Mouse (Mus musculus) ovary, postnatal 14 days (tissue): Measurements from ENCODE around the gene Sez6l.

Experiments
- DNase-seq: peaks from one replicate; pipeline ENCODE4 v3.0.0; 2022; ENCODE audit warnings: low spot score

Gene Sez6l

GRCm38 (mm10) chr5:112576993-112577670 lies at the start of gene Sez6l:
Gene Sez6l (minus strand): TSS chr5:112577185.
- DNase-seq = peak; percentile 26

DNA sequence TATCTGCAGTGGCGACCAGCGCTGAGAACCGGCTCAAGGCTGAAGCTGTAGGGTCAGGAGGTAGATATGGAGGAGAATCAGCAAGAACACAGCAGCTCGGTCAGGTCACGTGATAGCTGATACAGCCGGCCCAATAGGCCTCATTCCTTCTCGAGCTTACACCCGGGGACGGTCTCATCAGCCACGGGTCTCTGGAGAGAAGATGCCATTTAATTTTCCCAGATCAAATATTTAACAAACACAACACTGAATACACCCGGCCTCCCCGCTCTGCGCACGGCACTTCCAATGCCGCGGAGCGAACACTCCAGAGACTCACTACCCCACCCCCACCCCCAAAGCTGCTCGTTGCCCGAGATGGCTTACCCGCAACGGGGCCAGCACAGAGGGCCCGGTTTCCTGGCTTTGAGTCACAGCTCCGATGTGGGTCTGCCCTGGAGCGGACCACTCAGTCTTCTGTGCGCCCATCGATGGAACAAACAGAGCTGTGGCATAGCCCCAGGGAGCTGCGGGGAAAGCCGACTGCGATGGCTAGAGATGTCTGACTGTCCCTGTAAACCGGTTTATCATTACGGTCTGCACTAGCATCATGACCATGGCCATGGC lies 48.7 kb upstream of the Sez6l start:
- DNase-seq = no peak

- DNase-seq = no peak
Observed at GRCm38 (mm10) chr5:112622946-112623345, 46.0 kb upstream of the Sez6l start.

- no peak for DNase-seq
Observed at GRCm38 (mm10) chr5:112620256-112620655, 43.3 kb upstream of the Sez6l start.

DNA sequence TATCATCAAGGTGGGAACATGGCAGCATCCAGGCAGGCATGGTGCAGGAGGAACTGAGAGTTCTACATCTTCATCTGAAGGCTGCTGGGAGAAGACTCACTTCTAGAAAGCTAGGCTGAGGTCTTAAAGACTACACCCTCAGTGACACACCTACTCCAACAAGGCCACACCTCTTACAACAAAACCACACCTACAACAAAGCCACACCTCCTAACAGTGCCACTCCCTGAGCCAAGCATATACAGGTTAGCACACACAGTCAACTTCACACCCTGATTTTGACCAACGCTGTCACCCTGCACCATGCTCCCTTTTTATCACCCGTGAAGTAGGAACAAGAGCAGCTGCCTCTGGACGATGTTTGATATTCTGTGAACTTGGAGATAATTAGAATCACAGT lies 42.4 kb upstream of the Sez6l start:
- no peak for DNase-seq

DNA sequence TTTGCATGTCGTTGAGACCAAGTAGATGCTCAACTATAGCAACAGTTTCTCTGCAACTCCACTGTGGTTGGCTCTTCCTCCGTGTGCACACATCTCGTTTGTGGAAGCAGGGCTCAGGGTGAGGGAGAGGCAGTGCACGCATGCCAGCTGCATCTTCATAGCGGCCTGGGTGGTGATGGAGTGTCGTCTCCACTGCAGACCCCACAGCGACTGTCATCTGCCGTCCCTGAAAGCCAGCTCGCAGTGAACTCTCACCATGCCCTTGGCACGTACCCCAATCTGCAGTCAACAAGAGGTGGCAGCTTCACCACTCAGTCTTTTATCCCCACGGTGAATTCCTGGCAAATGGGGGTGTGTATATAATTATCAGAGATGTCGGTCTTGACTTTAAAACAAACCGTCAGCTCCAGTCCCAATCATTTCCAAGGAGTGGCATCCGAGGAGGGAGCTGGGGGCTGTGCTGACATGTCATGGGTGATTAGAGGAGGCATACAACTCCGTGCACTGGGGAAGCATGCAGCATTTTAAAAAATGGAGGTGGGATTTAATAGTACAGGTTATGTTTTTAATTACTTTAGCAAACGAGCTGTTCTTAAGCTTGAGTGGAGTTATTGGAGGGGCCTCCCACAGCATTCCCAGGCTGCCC lies 40.7 kb upstream of the Sez6l start:
- DNase-seq = no peak

DNA sequence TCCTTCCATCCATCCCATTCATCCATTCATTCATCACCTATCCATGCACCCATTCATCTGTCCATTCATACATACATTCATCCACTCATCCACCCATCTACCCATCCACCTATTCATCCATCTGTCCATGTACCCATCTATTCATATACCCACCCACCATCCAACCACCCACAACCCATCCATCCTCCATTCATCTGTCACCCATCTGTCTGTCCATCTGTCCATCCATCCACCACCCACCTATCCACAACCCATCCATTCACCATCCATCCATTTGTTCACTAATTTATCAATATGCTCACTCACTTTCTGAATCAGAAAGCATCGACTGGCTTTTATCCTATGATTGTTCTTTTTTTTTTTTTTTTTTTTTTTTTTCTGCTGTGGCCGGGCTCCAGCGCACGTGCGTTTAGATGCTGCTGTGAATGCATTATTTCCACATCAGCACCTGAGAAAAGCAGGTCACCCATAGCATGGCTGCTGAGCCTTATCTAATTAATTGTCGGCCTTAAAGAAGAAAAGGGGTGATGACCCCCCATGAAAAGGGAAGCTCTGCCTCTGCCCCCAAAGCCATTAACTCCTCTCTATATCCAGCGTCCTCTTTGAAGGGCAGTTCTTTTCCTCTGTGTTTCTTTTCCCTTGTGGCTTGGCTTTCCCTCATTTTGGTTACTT lies 39.1 kb upstream of the Sez6l start:
- no peak for DNase-seq

DNA sequence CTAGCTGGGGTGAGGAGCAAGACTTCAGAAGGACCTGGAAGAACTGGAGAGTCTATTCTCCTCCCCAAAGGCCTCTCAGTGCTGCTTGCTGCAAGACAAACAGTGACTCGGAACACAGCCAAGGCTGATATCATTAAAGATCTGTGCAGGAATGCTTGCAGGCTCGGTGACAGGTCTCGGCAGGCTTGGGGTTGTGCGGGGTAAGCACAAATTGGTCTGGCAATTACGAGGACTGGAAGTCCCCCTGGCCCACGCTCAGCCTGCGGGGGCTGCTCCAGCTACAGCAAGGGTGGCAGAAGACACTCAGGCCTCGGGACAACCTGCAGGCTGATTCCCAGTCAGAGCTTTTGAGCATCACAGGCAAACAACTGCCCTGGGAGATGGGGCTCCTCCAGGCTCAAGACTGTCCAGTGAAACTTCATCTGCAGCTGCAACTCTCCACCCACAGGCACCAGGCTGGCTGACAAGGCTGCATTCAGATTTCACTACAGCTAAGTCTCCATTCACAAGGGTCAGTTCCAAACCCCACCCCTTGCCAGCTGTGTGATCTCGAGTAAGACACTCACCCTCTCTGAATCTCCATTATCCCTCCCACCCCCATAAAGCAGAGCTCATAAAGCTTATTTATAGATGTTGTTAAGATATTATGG lies 31.0 kb upstream of the Sez6l start:
- peak; percentile 38 for DNase-seq

DNA sequence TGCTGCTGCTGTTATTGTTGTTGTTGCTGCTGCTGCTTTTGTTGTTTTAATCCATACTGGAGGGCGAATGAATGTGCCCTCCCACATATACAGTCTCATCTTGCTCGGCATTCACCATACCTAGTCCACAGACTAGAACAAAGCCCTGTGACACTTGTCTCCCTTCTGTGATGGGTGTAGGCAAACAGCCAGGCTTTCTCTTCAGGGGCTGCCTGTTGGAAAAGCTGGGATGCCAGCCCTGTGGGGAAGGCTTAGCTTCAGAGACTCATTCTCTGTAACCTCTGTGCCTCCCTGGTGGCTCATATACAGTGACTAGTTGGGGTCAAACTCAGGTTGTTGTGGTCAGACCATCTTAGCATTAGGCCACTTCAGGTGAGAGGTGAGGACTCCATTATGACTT lies 30.1 kb upstream of the Sez6l start:
- no peak for DNase-seq

- no peak for DNase-seq
Observed at GRCm38 (mm10) chr5:112605371-112605770, 28.4 kb upstream of the Sez6l start.

DNA sequence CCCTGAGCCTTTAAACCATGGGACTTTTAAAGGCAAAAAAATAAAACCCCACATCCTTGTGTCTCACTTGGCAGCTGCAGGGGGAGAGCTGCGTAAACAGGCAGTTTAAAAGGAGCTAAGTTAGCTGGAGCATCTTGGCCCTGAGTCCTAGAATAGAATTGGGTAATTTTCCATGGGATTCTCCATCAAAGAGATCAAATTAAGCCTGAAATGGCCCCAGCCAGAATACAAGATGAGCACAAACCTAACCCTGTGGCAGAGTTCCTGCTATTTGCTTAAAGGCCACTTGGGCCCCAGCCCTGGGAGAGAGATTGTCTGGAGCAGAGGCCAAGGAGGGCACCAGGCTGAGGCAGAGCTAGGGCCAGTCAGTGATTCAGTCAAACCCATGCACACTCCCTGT lies 27.3 kb upstream of the Sez6l start:
- no peak for DNase-seq

DNA sequence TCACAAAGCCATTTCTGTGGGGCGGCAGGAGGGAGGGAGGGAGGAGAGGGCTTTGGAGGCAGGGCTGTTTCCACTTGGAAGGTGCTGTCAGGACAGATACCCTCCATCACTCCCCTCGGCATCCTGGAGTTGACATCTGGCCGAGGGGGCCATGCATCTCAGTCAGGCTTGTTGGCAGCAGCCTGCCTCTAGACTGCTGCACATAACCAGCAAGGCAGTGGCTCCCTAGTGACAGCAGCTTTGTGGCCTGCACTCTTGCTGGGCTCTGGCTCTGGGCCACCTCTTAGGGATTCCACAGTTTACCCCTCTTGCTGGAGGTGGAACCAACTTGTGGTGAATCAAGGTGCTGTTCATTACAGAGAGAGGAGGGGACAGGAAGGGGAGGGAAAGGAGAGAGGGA lies 26.6 kb upstream of the Sez6l start:
- DNase-seq = no peak

GRCm38 (mm10) chr5:112600309-112600939 lies 23.4 kb upstream of the Sez6l start:
- DNase-seq = no peak

DNA sequence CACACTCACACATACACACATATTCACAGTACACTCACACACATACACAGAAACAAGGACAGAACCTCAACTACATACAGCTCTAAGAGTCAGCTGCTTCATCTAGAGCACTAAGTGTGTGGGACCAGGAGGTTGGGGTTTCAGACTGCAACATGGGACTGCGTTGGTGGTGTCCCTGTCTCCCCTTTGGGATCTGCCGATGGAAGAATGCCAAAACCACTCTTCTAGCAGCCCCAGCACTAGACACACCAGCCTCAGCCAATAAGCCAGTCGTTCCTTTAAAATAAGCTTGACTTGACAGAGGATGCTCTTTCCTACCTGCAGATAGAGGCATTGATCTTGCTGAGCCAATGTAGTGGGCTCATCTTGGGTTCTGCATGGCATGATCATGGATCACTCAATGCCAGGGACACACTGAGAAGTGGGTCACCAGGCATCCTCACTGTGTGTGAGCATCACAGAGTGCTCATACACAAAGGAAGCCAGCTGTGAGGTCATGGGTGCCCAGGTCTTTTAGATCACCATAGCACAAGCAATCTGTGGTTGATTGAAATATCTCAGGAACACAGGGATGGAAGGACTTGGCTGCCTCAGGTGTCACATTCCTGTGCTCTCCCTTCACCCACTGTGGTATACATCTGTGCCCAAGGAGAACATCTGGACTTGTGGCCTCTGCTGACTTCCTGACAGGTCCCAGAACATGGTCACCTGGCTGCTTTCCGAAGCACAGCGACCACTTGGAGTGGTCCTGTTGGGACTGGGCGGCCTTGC lies 22.7 kb upstream of the Sez6l start:
- DNase-seq = no peak

- DNase-seq = peak; percentile 46
Observed at GRCm38 (mm10) chr5:112597876-112598275, 20.9 kb upstream of the Sez6l start.

- DNase-seq = no peak
Observed at GRCm38 (mm10) chr5:112597307-112597706, 20.3 kb upstream of the Sez6l start.

DNA sequence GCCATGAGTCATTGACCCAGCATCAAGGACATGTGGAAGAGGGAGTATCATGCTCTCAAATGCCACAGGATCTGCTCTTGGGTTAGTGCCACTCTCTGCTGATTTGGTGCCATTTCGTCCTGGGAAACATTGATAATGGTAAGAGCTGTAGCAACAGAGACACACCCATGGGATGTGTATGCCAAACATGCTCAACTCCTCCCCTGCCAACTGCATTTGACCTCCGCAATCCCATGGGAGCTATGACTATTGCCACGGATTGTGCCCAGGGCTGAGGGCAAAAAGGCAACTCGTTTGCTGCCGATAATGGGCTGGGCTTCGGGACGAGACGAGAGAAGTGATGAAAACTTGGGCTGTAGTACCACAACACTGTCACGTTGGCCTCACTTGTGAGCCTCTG lies 19.7 kb upstream of the Sez6l start:
- no peak for DNase-seq

DNA sequence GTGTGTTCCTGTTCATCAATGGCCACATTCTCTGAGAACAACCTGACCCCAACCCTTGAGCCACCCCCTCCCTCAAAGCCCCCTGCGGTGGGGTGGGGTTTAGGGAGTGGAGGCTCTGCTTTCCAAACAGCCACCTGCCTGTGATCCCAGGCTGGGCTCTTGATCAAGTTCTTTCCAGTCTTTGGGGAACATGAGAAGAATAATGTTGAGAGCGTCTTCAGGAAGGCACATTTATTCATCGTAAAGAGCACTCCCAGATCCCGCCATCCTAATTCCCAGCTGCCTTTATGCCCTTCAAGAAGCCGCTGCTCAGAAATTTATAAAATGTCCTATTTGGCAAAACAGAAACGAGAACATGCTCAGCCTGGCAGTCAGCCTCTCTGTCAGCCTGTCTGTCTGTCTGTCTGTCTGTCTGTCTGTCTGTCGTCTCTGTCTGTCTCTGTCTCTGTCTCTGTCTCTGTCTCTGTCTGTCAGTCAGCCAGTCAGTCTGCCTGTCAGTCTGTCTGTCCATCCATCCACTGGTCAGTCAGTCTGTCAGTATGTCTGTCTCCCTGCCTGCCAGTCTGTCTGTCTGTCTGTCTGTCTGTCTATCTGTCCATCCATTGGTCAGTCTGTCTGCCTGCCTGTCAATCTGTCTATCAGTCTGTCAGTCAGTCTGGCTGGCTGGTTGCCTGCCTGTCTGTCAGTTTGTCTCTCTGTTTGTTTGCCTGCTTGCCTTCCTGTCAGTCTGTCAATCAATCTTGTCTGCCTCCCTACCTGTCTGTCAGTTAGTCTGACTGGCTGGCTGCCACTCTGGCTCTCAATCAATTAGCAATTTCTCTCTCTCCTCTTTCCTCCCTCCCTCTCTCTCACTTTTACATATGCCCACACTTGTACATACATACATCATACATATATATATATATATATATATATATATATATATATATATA lies 19.0 kb upstream of the Sez6l start:
- DNase-seq = no peak

- no peak for DNase-seq
Observed at GRCm38 (mm10) chr5:112591706-112592105, 14.7 kb upstream of the Sez6l start.

DNA sequence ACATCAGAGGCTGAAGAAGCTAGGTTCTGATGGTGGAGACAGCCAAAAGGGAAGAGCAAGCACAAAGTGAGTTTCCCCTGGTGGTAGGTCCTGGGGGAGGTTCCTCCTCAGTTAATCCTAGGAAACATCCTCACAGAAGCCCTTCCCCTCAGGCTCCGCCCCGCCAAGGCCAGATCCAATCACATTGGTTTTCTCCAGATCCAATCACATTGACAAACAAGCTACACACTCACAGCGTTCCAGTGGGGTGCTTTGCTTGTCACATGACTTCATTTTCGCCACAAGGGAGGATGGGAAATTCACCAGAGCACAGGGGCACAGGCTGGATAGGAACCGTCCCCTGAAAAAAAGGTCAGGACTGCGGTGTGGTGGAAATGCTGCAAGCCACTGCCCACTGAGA lies 9.1 kb upstream of the Sez6l start:
- DNase-seq = no peak
